Mouse (Mus musculus) layer of hippocampus, postnatal 36 days (tissue): Measurements from ENCODE around the gene Chrm3. TPM values are rescaled to one million over a fixed set of nuclear protein-coding genes. Genes with fewer than 3 reads are reported as not detected.

ENCODE experiments used
- DNase-seq, 2 experiments: peaks; one replicate each; pipeline ENCODE4 v3.0.0; 2022
- total RNA-seq, 2 experiments: library from RNA; stranded (reverse); gene quantifications; 2 replicates each; pipeline ENCODE4 v1.2.3; 2021

The Chrm3 gene
- total RNA-seq, 2 experiments from 2014 or later, result 48.4 to 50.4 TPM

DNA sequence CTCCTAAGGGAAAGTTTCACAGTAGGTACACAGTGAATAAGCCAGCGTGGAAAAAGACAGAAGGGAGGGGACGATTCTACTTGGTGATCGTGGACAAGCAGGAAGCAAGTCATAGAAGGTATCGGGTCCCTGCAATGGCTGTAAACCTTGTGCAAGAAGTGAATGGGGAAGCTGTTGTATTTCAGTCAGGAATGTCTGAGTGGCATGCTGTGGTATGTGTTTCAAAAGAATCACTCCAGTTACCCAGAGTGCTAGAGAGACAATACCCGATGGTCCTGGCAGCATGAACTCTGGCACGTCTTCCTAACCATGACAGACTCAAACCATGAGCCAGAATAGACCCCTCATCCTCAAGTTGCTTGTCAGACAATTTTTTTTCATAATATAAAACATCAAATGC, 375.0 kb downstream of the Chrm3 start:
- no peak for DNase-seq

DNA sequence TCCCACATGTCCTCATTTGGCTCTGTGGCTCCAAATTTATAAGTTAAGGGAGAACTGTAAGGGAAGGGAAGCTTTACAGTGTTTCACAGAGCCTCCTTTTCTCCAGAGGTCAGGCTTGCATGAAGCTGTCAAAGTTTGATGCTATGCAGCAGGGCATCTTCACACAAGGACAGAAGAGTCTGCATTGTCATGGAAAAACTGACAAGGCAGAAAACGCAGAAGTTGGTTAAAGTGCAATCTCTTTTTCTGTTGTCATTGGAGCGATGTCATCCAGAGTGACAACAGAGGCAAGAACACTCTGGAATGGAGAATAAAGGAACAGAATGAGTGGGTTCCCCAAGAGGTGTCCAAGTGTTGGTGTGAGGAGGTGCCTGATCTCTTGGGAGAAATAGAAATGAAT, 377.4 kb downstream of the Chrm3 start:
- no peak for DNase-seq

DNA sequence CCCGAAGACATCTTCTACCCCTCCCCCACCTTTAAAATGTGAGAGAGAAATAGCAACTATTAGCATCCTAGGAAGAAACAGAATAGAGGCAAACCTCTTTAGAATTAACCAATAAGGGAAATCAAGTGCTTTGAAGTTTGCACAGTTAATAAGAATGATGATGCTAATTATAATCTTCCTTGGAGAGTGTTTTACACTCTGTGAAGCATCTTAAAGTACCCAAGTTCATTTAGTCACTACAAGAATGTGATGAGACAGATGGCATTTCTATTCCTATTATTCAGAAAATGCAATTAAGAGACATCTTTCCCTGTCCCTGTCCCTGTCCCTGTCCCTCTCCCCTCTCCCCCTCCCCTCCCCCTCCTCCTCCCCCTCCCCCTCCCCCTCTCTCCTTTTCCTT, 382.9 kb downstream of the Chrm3 start:
- no peak for DNase-seq

DNA sequence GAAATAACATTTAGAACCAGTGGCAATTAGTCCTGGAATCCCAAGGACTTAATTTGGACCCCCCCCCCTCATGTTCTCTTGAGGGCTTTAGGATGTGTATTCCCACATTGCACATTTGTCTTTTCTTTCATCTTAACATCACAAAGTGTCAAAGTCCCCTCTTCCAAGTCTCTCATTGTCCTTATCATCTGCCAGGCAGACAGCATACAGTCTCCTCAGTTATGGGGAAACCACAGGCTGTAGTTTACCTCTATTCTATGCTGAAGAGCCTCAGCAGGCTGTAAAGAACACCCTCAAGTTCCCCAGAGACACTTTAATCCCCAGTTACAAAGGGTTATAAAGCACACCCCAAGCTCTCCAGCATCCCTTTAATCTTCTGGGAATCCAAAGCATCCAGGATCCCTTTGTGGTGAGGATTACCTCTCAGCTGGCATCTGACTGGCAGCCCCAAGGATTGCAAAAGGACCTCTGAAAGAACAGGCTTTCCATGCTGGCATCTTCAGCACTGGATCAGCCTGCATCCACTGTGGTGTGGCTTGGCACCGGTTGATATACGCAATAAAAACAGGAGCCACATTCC, 386.8 kb downstream of the Chrm3 start:
- no peak for DNase-seq

DNA sequence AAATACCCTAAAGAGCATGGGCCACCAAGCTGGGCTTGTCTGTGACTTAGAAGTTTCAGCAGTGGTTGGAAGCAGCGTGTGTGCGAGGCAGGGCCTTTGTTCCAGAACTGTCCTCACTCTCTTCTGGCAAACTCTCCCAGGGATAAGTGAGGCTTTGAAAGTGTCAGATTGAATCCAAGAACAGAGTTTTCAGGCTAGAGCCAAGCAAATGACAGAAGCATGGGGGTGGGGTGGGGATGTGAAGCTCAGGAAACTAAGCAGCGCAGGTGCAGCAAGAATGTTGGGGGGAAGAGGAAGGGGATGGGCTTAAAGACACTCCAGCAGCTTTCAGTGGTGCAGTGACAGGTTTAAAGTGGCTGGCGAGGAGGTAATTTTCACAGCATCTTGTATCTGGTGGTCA, 388.8 kb downstream of the Chrm3 start:
- no peak for DNase-seq

DNA sequence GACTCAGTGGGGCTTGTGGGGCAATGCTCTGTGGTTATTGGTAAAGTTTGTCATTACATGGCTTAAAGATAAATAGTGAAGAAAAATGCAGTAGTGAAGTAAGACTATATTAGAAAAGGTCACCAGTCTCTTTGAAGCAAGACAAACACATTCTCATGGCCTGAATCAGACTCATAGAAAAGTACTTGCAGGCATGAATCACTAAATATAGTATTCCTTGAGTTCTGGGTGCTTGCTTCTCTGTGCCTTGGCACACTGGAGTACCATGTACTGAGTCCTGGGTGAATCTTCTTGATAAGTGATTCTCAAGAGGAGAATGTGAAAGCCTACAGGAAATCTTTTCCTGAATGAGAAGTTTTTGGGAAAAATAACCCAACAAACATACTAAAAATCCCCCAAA, 408.0 kb downstream of the Chrm3 start:
- no peak for DNase-seq

DNA sequence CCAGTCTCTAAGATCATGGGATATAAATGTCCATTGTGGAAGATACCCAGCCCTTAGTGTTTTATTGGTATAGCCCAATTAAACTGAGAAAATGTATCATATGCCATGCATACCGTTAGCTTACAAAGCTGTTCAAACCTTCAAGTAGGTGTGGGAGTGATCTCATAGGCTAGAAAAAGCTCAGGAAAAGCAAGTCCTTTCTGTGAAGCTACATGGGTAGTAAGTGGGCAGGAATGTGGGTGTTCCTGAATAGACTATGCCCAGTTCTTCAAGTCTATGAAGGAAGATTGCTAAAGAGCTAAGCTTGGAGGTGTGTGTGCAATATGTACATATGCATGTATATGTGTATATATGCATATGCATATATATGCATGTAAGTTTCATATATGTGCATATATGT, 409.3 kb downstream of the Chrm3 start:
- DNase-seq, result no peak

DNA sequence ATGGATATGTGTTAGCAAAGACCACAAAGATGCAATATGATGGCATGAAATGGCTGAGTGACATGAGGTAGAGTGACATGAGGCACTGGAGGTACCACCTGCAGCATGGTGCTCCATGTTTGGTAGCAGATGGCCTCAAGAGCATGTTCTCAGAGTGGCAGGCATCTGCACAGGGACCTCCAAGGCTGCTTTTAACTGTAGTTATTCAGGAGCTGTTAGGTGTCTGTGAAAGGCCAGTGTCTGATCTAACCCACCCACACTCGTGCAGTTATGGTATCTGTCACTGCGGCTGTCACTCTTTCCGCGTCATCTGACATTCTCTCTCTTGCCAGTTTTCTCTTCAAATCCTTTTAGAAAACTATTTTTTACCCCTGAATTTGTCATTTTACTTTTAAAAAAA, 411.6 kb downstream of the Chrm3 start:
- DNase-seq, result peak; percentile 30 to 38

DNA sequence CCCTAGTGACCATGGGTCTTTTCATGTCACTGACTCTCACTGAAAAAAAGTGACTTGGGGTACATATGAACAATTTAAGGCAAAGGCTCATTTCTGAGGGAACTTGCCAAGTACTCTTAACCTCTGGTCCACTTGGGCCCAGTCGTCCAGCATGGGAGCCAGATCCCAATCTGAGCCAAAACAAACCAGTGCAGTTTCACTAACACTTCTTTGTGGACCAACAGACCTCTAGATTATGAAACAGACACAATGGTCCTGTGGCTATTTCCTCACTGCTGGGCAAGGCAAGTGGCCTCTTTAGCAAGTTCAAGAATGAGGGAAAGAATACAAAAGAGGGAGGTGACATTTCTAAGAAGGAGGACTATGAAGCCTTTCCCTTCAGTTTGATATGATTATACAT, 420.5 kb downstream of the Chrm3 start:
- DNase-seq, result no peak

DNA sequence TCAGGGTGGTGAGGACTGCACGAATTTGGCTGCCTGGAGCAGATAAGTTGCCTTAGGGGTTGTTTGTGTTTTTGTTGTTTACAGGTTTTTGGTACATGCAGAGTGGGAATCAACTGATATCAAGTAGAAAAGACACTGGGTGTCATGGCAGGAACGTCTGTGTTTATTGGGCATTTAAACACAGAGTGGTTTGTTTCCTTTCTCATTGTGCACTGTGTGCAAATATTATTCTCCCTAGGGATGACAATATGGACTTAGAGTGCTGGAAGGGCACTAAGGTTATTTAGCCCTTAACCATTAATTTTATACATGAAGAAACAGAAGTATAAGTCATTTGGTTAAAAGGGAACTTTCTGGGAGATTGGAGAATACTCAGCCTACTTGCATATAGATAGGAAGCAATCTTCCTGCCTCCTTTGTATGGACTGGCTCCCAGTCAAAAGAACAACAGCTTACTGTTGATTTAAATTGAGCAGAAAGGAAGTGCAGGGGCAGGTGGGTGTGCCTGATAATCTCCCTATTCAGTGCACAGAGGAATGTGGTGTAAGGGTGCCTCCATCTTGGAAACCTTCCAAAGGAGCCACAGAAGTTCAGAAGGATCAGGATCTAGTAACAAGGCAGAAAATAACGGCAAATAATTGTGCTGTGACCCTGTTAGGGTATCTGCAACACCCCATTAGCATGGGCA, 421.7 kb downstream of the Chrm3 start:
- no peak for DNase-seq

DNA sequence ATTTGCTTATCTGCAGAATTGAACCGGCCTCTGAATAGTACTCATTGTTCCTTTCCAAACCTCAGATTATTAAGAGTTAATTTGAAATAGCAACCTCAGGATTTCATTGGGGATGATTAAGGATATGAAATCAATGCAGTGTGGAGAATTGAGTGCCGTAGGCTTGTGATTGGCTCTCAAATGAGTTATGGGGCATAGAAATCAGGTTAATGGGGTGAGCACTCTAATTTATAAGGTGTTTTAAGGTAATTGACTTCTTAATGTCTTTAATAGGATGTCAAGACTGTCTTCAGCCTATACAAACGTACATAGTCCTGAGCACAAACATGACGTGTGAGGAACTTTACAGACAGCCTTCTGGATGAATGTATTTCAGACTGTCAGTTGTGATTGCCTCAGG, 427.9 kb downstream of the Chrm3 start:
- DNase-seq, result no peak

DNA sequence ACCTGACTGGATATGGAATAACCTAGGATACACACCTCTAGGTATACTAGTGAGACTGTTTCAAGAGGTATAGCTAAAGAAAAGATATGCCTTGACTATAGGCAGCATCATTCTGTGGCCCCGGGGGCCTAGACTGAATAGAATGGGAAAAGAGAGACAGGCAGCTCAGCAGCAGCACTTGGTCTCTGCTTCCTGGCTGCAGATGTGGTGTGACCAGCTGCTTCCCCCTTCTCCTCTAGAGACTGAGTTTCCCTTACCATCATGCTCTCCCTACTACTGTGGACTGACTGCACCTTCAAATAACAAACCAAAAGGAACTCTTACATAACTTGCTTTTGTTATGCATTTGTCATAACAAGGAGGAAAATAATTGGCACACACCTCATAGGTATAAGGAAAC, 430.0 kb downstream of the Chrm3 start:
- DNase-seq, result no peak

DNA sequence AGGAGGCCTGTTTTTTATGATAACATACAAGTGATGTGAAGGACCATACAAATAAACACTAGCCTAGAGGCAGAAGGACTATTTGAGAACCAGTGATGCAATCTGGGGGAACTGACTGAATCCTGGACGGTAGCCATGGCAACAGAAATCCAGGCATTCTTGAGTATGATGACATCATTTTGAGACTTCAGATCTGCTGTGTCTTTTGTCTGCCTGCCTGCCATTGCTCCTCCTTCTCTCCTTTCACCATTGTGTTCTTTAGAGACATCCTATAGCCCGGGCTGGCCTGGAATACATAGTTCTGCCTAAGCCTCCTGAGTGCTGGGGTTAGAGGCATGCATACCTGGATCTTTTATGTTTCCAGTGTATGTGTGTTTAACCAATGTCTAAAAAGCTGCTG, 430.7 kb downstream of the Chrm3 start:
- DNase-seq, result peak; percentile 4 to 8

DNA sequence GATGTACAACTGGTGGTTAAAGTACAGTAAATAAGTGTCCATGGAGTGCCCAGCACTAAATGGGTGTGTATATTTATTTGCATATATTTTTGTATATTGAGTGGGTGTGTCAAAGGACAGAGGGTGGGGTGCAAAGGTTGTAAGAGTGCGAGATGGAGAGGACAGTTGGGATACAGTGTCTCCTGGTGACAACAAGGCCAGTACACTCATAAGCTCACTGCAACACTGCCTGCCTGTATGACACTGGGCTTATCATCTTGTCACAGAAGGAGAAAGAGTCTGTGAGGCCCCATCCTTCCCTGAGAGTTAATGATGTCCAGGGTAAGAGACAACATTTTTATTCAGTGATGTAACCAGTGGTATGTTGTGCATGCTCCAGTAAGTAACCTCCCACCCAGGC, 439.5 kb downstream of the Chrm3 start:
- no peak for DNase-seq

DNA sequence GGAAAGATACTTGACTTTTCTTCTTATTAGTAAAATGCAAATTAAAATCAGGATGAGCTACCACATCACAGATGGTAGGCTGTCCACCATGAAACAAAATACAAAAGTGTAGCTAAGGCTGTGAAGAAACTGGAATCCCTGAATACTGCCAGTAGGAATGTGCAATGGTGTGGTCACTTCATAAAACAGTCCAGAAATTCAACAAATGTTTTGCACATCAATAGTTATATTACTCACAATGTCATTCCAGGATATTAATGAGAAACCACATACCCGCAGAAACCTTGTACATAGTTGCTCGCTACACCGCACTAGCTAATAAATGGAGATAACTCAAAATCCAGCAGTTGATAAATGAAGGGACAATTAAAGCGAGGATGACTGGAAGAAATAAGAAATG, 447.9 kb downstream of the Chrm3 start:
- no peak for DNase-seq

DNA sequence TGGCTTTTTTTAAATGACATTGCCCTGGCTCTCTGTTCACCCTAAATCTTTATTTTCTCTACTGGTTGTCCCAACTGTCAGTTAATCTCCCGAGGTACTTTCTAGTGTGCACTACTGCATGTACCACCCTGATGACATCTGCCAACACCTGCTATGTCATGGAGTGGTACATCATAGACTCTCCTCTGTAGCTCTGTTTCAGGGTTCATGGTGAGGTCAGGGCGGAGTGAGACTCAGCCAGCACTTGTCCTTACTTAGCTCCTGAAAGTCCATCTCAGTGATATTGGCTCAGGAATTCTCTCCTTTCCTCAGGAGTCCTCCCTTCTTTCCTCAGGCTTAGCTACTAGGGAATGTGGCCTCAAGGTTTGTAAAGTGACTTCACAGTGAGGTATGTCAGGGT, 451.9 kb downstream of the Chrm3 start:
- DNase-seq, result no peak

DNA sequence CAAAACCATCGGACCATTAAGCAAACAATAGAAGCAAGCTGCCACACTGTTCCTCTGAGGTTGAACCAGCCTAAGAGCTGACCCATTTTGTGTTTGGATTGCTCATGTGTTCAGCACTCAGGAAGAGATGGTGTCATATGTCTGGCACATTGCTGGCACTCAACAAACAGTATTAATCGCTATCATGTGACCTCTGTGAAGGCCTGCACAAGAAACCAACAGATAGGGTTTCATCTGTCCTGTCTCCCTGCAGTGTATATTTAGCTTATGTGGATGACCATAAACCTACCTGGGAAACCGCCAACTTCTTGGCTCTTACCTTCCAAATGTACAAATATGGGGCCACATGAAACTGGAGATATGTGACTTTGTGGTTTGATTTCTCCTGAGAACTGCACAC, 453.4 kb downstream of the Chrm3 start:
- no peak for DNase-seq

DNA sequence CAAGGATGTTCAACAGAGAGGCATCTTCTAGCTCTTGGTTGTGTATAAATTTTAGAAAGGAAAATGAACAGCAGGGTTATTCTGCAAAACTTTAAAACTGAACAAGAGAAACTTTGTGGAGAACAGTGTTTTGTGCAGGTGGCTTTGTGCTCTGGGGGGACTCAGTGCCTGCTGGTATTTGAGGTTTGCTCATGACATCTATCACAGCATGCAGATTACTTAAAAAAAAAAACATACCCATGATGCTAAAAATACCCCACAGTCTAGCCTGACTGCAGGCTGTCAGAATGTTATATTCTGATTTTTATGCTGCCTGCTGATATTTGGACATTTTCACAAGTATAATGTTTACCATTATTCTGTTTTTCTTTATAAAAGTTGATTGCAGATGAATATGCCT, 456.2 kb downstream of the Chrm3 start:
- DNase-seq, result no peak

DNA sequence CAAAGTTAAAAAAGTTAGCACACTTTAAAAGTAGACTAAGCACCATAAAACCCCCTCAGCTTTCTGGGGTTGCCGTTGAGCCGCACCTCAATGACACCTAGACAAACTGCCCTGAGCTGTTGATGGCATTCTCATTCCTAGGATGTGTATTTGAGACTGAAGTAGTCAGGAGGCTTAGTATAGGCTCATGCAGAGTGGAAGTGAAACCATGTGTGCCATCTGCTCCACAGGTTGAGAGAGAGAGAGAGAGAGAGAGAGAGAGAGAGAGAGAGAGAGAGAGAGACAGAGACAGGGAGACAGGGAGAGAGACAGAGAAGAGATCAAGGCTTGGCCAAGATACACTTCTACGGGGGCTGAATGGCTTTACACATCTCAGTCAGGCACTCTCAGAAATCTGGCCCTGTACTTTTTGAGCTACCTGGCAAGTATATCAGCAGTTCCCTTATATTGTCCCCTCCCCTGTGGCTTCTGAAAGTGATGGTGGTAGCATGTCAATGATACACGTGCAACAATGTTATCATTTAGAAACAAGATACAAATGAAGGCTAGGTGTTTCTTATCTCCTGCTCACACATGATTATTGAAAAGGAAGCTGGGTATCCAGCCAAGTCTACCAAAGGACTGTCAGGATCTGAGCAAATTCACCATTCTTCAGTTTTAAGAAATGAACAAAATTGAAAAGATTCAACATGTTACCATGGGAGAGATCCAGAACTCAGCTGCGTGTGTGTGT, 459.8 kb downstream of the Chrm3 start:
- no peak for DNase-seq

DNA sequence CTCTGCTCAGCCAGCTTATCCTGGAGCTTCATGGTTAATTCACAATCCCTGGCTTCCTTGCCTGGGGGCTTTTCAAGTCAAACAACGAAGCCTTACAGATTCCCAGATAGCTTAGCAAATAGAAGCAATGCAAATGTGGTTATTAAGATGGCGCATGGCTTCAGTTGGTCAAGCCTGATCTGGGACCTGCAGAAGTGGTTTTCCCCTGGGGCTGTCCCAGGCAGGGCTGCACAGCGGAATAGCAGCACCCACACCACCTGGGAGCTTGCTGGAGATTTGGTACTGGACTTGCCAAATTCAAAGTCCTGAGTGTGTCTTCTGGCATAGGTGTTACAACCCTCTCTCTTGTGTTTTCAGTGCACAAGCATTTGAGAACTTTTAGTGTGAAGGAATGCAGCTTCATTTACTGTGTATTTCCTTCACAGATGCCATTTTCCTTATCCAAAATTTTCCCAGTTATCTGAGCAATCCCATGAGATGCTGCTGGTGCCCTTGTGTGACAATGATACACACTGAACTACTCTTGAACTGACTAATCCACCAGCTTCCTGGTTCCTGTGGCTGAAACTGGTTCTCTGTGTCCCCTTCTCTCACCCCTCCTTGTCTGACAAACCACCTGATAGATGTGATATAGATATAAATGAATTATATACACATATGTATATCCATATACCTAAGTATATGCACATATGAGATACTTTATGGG, 461.8 kb downstream of the Chrm3 start:
- DNase-seq, result no peak

DNA sequence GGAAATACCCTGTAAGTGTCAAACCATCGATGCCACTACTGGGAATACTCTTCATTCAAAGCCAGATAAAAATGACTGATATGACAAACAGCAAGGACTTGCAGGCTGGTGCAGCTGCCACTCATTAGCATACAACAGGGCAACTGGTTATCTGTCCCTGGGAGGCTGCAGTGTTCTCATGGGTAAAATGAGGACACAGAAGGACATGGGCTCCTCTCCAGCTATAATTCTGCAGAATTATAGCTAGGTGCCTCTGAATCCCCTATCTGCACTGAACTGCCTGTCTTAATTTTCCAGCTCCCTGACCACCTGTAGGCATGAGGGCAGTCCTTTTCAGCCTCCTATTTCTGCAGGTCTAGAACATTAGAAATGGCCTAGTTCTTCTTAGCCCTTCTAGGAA, 463.4 kb downstream of the Chrm3 start:
- DNase-seq, result no peak

DNA sequence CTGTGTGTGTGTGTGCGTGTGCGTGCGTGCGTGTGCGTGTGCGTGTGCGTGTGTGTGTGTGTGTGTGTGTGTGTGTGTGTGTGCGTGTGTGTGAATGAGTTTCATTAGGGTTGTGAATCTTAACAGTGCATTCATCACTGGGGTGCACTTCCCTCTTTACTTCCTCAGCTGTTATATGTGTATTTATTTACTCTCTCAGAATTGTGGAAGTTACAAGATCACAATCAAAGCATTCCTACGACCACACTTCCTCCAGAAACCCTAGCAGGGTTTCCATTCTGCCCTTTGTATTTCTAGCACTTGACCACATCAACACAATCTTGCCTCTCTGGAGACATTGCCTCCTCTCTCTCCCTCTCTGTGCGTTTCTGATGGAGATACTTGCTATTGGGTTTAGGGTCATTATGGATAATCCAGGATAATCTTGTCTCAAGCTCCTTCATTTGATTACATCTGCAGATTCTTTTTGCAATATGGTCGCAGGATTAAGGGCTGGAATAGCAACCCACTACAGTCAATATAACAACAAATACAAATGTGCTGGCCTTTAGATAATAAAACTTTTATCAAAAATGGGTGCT, 465.5 kb downstream of the Chrm3 start:
- no peak for DNase-seq

DNA sequence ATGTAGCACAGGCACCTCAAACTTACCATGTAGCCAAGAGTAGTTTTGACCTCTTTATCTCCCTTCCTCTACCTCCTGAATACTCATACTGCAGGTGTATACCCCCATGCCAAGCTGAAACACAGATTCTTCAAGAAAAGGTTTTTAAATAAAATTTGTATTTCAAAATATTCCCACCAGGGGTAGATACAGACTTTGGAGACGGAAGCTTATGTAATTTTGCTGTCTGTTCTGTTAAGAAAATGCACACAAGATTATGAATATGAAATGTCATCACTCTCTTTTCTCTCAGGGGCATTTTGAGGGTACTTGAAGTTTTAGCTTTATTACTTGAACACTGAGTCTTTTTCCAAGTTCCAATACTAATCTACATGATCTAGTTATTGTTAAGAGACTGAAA, 469.6 kb downstream of the Chrm3 start:
- DNase-seq, result no peak
